ENCODE assay signal across 8 mouse cellular contexts in the genomic region with DNA sequence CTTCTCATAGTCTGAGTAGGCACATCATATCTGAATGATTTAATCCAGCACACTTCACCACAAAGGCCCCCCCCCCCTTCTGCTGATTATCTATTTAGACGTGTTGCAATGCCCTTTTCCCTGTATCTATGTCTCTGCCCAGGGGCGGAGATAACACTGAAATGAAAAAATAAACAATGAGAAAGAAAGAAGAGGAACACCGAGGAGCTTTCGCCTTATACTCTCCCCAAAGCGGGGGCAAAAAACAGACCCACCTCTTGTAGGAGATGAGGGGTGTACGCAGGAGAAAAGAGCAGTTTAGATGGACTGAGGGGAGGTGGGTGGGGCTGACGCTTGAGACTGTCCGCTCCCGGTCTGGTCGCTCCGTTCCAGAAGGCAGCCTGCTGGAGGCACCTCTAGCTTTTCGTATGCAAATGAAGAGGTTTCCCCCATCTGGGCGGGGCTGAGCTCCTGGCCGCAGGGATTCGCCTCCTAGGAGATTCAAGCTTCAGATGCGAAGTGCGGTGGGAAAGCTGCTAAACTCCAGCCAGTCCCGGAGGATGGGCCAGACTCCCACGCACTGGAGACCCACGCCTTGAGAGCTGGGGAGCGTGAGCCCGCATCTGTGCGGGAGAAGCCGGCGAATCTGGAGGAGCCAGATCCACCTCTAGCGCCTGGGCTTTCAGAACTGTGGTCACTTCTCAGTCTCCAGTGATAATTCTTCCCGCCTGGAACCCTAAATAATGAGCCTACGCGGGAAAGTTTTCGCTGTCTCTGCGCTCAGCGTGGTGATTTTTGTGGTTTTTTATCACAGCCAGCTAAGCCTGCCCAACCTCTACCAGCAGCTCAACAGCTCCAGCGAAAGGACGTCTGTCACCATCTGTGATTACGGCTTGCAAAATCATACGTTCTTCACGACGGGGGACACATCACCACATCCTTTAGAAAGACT. TPM values are rescaled to one million over a fixed set of nuclear protein-coding genes. Genes with fewer than 3 reads are reported as not detected.
DNase-seq lines count a peak whose midpoint lies in the region; ATAC-seq and TF ChIP-seq lines count a peak whose summit lies in the region.

No protein-coding gene starts in this region.

- under 1% methylated on average over 38 of the region's 38 CpGs for WGBS in hindbrain, embryonic 15.5 days

- ATAC-seq in erythroblast, adult 5-6 weeks (replicated peaks; ENCODE audit: low FRiP score, poor library complexity, severe bottlenecking), result no peak
- peak; percentile 73 for ATAC-seq in hindbrain, embryonic 15.5 days (ENCODE audit: low FRiP score, low read depth)
- ATAC-seq in megakaryocyte-erythroid progenitor cell, adult 5-6 weeks (replicated peaks; ENCODE audit: low FRiP score, low TSS enrichment, poor library complexity, severe bottlenecking), result peak; percentile 62

- no peaks in the 10 kb centered on the region for H3K9me3 ChIP-seq in erythroblast, embryonic 14.5 days (ENCODE audit: control insufficient read depth, low read length)
- H3K9me3 ChIP-seq in hindbrain, embryonic 15.5 days, result no peaks in the 10 kb centered on the region

- peaks cover 10% of the 10 kb centered on the region for H3K4me1 ChIP-seq in erythroblast, embryonic 14.5 days (ENCODE audit: control insufficient read depth)
- peaks cover 15% of the 10 kb centered on the region for H3K4me1 ChIP-seq in hindbrain, embryonic 15.5 days (replicated peaks)

- peak overlapping the region; percentile 41 for H3K4me3 ChIP-seq in erythroblast, embryonic 14.5 days (replicated peaks)
- peak overlapping the region; percentile 75 for H3K4me3 ChIP-seq in gastrocnemius, adult 2 months
- peak overlapping the region; percentile 48 for H3K4me3 ChIP-seq in hindbrain, embryonic 15.5 days

- peaks cover 64% of the 10 kb centered on the region for H3K27me3 ChIP-seq in erythroblast, embryonic 14.5 days (ENCODE audit: control insufficient read depth)
- peaks cover 2% of the 10 kb centered on the region; the same call in 1 of the 2 replicates for H3K27me3 ChIP-seq in hindbrain, embryonic 15.5 days

- peak; percentile 4; the same call in 1 of the 2 replicates for TF ChIP-seq CTCF in gastrocnemius, adult 2 months (IDR thresholded peaks at IDR 0.05)

- peak overlapping the region; percentile 57 for H3K27ac ChIP-seq in gastrocnemius, adult 2 months
- H3K27ac ChIP-seq in hindbrain, embryonic 15.5 days (replicated peaks), result no peak overlapping the region

- DNase-seq in cerebellum, postnatal 10 days, result peak; percentile 42 to 57
- peak; percentile 72 for DNase-seq in gastrocnemius, adult 2 months
- DNase-seq in left cerebral cortex, postnatal 36 days (ENCODE audit: low spot score in 2 of 2), result peak; percentile 62 to 68
- DNase-seq in right cerebral cortex, postnatal 25 days, result peak; percentile 57

- peak overlapping the region; percentile 91 for H3K4me2 ChIP-seq in hindbrain, embryonic 15.5 days

- H3K36me3 ChIP-seq in erythroblast, embryonic 14.5 days (ENCODE audit: control insufficient read depth), result no peaks in the 10 kb centered on the region
- H3K36me3 ChIP-seq in hindbrain, embryonic 15.5 days, result no peaks in the 10 kb centered on the region

- peak overlapping the region; percentile 52 for H3K9ac ChIP-seq in hindbrain, embryonic 15.5 days

- intact Hi-C loops in gastrocnemius, adult 2 months (cut with DNase I), result loop anchor here (2.0 kb wide), 2 partner anchors 59 to 65 kb away; no protein-coding TSS in a partner anchor
- intact Hi-C loops in left cerebral cortex, postnatal 36 days (cut with DNase I), result no loop called here

RNA-seq across cellular contexts. Expression of gene Gcnt2, which starts 57.9 kb away (rescaled TPM):
- polyA plus RNA-seq in erythroblast, embryonic 14.5 days (2012), result not detected in 2 replicates
- 8.6 and 9.4 TPM in 2 replicates for total RNA-seq in erythroblast, adult 5-6 weeks (2015; ENCODE audit: low replicate concordance)
- 2.2 and 5.7 TPM in 2 replicates for total RNA-seq in erythroblast, adult 5-6 weeks (2017; ENCODE audit: low replicate concordance)
- total RNA-seq in gastrocnemius, adult 2 months (2021), result 1 to 10 TPM; 8.7 to 8.9 TPM
- 6.6 and 6.8 TPM in 2 replicates for polyA plus RNA-seq in hindbrain, embryonic 15.5 days (2015; fragmentation: Nextera tagmentation; extraction: Ambion mirVana)
- total RNA-seq in left cerebral cortex, postnatal 36 days (2021), result 10 to 100 TPM; 17.5 to 18.3 TPM
- total RNA-seq in megakaryocyte-erythroid progenitor cell, adult 5-6 weeks (2014; fragmentation: Nextera tagmentation), result 7.6 and 10.8 TPM in 2 replicates
- total RNA-seq in megakaryocyte-erythroid progenitor cell, adult 5-6 weeks (2017), result 6.3 and 23.7 TPM in 2 replicates
